Mouse (Mus musculus) heart, adult 2 months (tissue): Measurements from ENCODE around the gene Smim1.

Source experiments
- CTCF ChIP-seq: fragments of 200-600 bp; IDR thresholded peaks from 2 replicates; pipeline ENCODE4 v1.8.1; 2022; ENCODE audit warnings: antibody characterized with exemption, mild to moderate bottlenecking, moderate library complexity
- EP300 ChIP-seq: fragments of 200-500 bp; IDR thresholded peaks from 2 replicates; pipeline ENCODE4 v1.6.1; 2011; ENCODE audit warnings: low read depth, low read length, control low read depth; ENCODE audit not compliant: insufficient read depth

GRCm38 (mm10) chr4:153992715-153993114 lies 33.3 kb downstream of the Smim1 start:
- TF ChIP-seq EP300 (no peak), CTCF (no peak)
